Mouse (Mus musculus): ENCODE data around the gene Fgf8. TPM values are rescaled to one million over a fixed set of nuclear protein-coding genes. Genes with fewer than 3 reads are reported as not detected.

Gene Fgf8
- polyA plus RNA-seq, 1 experiment, result not detected

GRCm38 (mm10) chr19:45749243-45750043 lies 6.7 kb upstream of the Fgf8 start, which contains the start of gene Npm3:
TSS of gene Npm3 (minus strand) at chr19:45749591.
- DNase-seq (ENCODE audit: low read depth, low spot score), result peak; percentile 56
- under 1% methylated on average over 59 of the region's 60 CpGs for WGBS

- WGBS, result under 1% methylated on average over 33 of the region's 33 CpGs
Observed at GRCm38 (mm10) chr19:45748691-45749242, 6.1 kb upstream of the Fgf8 start.

GRCm38 (mm10) chr19:45748206-45748605 lies 5.5 kb upstream of the Fgf8 start:
- no peak for DNase-seq (ENCODE audit: low read depth, low spot score)
- 37% methylated on average over 9 of the region's 9 CpGs for WGBS

More at GRCm38 (mm10) chr19:45748691-45749242, 6.1 kb upstream of the Fgf8 start:
- no peak for DNase-seq (ENCODE audit: low read depth, low spot score)

- WGBS, result 40% methylated on average over 11 of the region's 11 CpGs
- peak; percentile 63 for DNase-seq (ENCODE audit: low read depth, low spot score)
Observed at GRCm38 (mm10) chr19:45747028-45747867, 4.5 kb upstream of the Fgf8 start.

- 21% methylated on average over 29 of the region's 29 CpGs for WGBS
- DNase-seq (ENCODE audit: low read depth, low spot score), result peak; percentile 38
Observed at GRCm38 (mm10) chr19:45746153-45747020, 3.7 kb upstream of the Fgf8 start.

- DNase-seq (ENCODE audit: low read depth, low spot score), result no peak
- WGBS, result 13% methylated on average over 32 of the region's 32 CpGs
Observed at GRCm38 (mm10) chr19:45745344-45746152, 2.8 kb upstream of the Fgf8 start.

- 56% methylated on average over 7 of the region's 7 CpGs for WGBS
Observed at GRCm38 (mm10) chr19:45743619-45744018, 904 bp upstream of the Fgf8 start.

GRCm38 (mm10) chr19:45742984-45743575 lies 365 bp upstream of the Fgf8 start:
- whole genome bisulfite sequencing, result 15% methylated on average over 20 of the region's 44 CpGs
- no peak for DNase-seq (ENCODE audit: low read depth, low spot score)

More at GRCm38 (mm10) chr19:45743619-45744018, 904 bp upstream of the Fgf8 start:
- no peak for DNase-seq (ENCODE audit: low read depth, low spot score)

- 7% methylated on average over 45 of the region's 45 CpGs for WGBS
Observed at GRCm38 (mm10) chr19:45741431-45742217, 1.1 kb downstream of the Fgf8 start.

GRCm38 (mm10) chr19:45740817-45741216 lies 1.9 kb downstream of the Fgf8 start:
- no peak for DNase-seq (ENCODE audit: low read depth, low spot score)
- 19% methylated on average over 7 of the region's 7 CpGs for WGBS

More at GRCm38 (mm10) chr19:45741431-45742217, 1.1 kb downstream of the Fgf8 start:
- no peak for DNase-seq (ENCODE audit: low read depth, low spot score)

- WGBS, result 13% methylated on average over 13 of the region's 13 CpGs
Observed at GRCm38 (mm10) chr19:45740233-45740632, 2.5 kb downstream of the Fgf8 start.

GRCm38 (mm10) chr19:45738521-45738920 lies 4.2 kb downstream of the Fgf8 start:
- 72% methylated on average over 5 of the region's 5 CpGs for WGBS
- no peak for DNase-seq (ENCODE audit: low read depth, low spot score)

More at GRCm38 (mm10) chr19:45740233-45740632, 2.5 kb downstream of the Fgf8 start:
- DNase-seq (ENCODE audit: low read depth, low spot score), result no peak

GRCm38 (mm10) chr19:45737846-45738484 lies 4.8 kb downstream of the Fgf8 start:
- no peak for DNase-seq (ENCODE audit: low read depth, low spot score)
- 85% methylated on average over 10 of the region's 10 CpGs for WGBS

- no peak for DNase-seq (ENCODE audit: low read depth, low spot score)
- 27% methylated on average over 23 of the region's 23 CpGs for WGBS
Observed at GRCm38 (mm10) chr19:45737208-45737845, 5.4 kb downstream of the Fgf8 start.

GRCm38 (mm10) chr19:45736855-45737207 lies 5.9 kb downstream of the Fgf8 start:
- no peak for DNase-seq (ENCODE audit: low read depth, low spot score)
- under 1% methylated on average over 28 of the region's 28 CpGs for WGBS

GRCm38 (mm10) chr19:45736241-45736640 lies 6.5 kb downstream of the Fgf8 start:
- WGBS, result 70% methylated on average over 1 of the region's 1 CpGs

More at GRCm38 (mm10) chr19:45736241-45736640, 6.5 kb downstream of the Fgf8 start:
- no peak for DNase-seq (ENCODE audit: low read depth, low spot score)
